ENCODE assay signal across 8 mouse cellular contexts in genomic region chr2:120730639-120731166, GRCm38 (mm10).
DNase-seq lines count a peak whose midpoint lies in the region; ATAC-seq and TF ChIP-seq lines count a peak whose summit lies in the region.

No protein-coding gene starts in this region.

- ATAC-seq in heart, embryonic 15.5 days (replicated peaks; ENCODE audit: insufficient number of reproducible peaks, insufficient read depth, low FRiP score, low read depth) = peak; percentile 37
- ATAC-seq in liver, embryonic 14.5 days (ENCODE audit: insufficient read depth) = peak; percentile 8; the same call in 1 of the 2 replicates

- H3K36me3 ChIP-seq in heart, embryonic 15.5 days = peaks cover 31% of the 10 kb centered on the region
- peaks cover 37% of the 10 kb centered on the region for H3K36me3 ChIP-seq in liver, embryonic 14.5 days (replicated peaks; ENCODE audit: control insufficient read depth, insufficient read depth, low read depth)

- H3K4me3 ChIP-seq in heart, embryonic 15.5 days = peak overlapping the region; percentile 82
- peak overlapping the region; percentile 85 to 100 for H3K4me3 ChIP-seq in liver, embryonic 14.5 days (ENCODE audit: insufficient read depth in 1 of 2, low read depth in 2 of 2, low read length in 2 of 2)
- H3K4me3 ChIP-seq in olfactory bulb, adult 2 months (ENCODE audit: insufficient read depth, low read depth, low read length) = peak overlapping the region; percentile 69

- TF ChIP-seq EP300 in liver, embryonic 14.5 days (IDR thresholded peaks at IDR 0.05; ENCODE audit: low read depth) = no peak

- H3K27me3 ChIP-seq in heart, embryonic 15.5 days = no peaks in the 10 kb centered on the region
- H3K27me3 ChIP-seq in liver, embryonic 14.5 days (ENCODE audit: control insufficient read depth, insufficient read depth, low read length) = no peaks in the 10 kb centered on the region

- peak overlapping the region; percentile 85 for H3K9ac ChIP-seq in heart, embryonic 15.5 days
- peak overlapping the region; percentile 99 for H3K9ac ChIP-seq in liver, embryonic 14.5 days (replicated peaks)

- TF ChIP-seq CTCF in liver, embryonic 14.5 days (IDR thresholded peaks at IDR 0.05; ENCODE audit: low read depth) = no peak
- TF ChIP-seq CTCF in olfactory bulb, adult 2 months (IDR thresholded peaks at IDR 0.05; ENCODE audit: insufficient read depth, low read depth, low read length) = no peak

- no peak for TF ChIP-seq POLR2A in olfactory bulb, adult 2 months (IDR thresholded peaks at IDR 0.05; ENCODE audit: insufficient read depth, low read depth, low read length)

- peak overlapping the region; percentile 97 for H3K27ac ChIP-seq in heart, embryonic 15.5 days
- peak overlapping the region; percentile 88 for H3K27ac ChIP-seq in liver, embryonic 14.5 days
- peak overlapping the region; percentile 69; the same call in 1 of the 2 replicates for H3K27ac ChIP-seq in olfactory bulb, adult 2 months (ENCODE audit: insufficient read depth, low read depth, low read length)

- peak; percentile 24 to 43 for DNase-seq in heart, adult 18-20 months
- no peak for DNase-seq in heart, adult 8-10 months (ENCODE audit: low spot score)
- peak; percentile 39 for DNase-seq in CD4-positive, CD25-positive, alpha-beta regulatory T cell, adult 2 months (ENCODE audit: low read depth, low spot score)
- peak; percentile 37 for DNase-seq in brain, adult 2 months (ENCODE audit: low read depth, low spot score)
- no peak for DNase-seq in liver, embryonic 14.5 days (ENCODE audit: low read depth in 3 of 3, low spot score in 3 of 3)
- no peak for DNase-seq in layer of hippocampus, postnatal 10 days (ENCODE audit: low spot score in 2 of 2)

- H3K9me3 ChIP-seq in heart, embryonic 15.5 days (replicated peaks) = no peaks in the 10 kb centered on the region
- H3K9me3 ChIP-seq in liver, embryonic 14.5 days (ENCODE audit: control insufficient read depth, low read length) = no peaks in the 10 kb centered on the region

- peaks cover 31% of the 10 kb centered on the region for H3K4me1 ChIP-seq in heart, embryonic 15.5 days (replicated peaks)
- peaks cover 19% of the 10 kb centered on the region in 2 experiments for H3K4me1 ChIP-seq in liver, embryonic 14.5 days (replicated peaks; ENCODE audit: control insufficient read depth in 2 of 2, insufficient read depth in 2 of 2, low read length in 1 of 2)
- peaks cover 12% of the 10 kb centered on the region for H3K4me1 ChIP-seq in olfactory bulb, adult 2 months (ENCODE audit: control insufficient read depth, insufficient read depth, low read length)

- WGBS in heart, embryonic 15.5 days = under 1% methylated on average over 43 of the region's 50 CpGs
- under 1% methylated on average over 50 of the region's 50 CpGs for WGBS in liver, embryonic 14.5 days (ENCODE audit: insufficient replicate concordance)
- WGBS in olfactory bulb, adult 2 months = under 1% methylated on average over 50 of the region's 50 CpGs

- peak overlapping the region; percentile 83 for H3K4me2 ChIP-seq in heart, embryonic 15.5 days
- H3K4me2 ChIP-seq in liver, embryonic 14.5 days (ENCODE audit: low read depth) = peak overlapping the region; percentile 69

Comparison
In these comparisons a context has a peak if more than half of its experiments do, and no peak if none do; other contexts are left out.
1. DNase-seq: peak in heart, adult 18-20 months (2 of 2), CD4-positive, CD25-positive, alpha-beta regulatory T cell, adult 2 months (single experiment) and brain, adult 2 months (single experiment); none in heart, adult 8-10 months (single experiment), liver, embryonic 14.5 days (0 of 3) and layer of hippocampus, postnatal 10 days (0 of 2).
2. Peak in every context shown above with its lines, with median percentiles within 50 percentile points of each other: H3K27ac ChIP-seq and H3K4me3 ChIP-seq.